Mouse (Mus musculus) CH12.LX (cell line): ENCODE results near the gene Meis3. TPM values are rescaled to one million over a fixed set of nuclear protein-coding genes. Genes with fewer than 3 reads are reported as not detected.

Experiments
- DNase-seq: peaks from one replicate; pipeline ENCODE4 v3.0.0-alpha.2; 2013; ENCODE audit errors: extremely low read depth
- H3K27ac ChIP-seq: 2 replicates; pipeline ENCODE4 v1.5.1; 2012; ENCODE audit warnings: low read depth, mild to moderate bottlenecking, control low read depth, moderate library complexity; ENCODE audit not compliant: insufficient read depth
- H3K27me3 ChIP-seq: replicated peaks from 2 replicates; pipeline ENCODE3; 2012; ENCODE audit warnings: inconsistent platforms
- H3K36me3 ChIP-seq, 2 experiments: replicated peaks in 1 of 2; 2 replicates each; pipeline versions ENCODE3 to v1.6.1; 2012; ENCODE audit warnings: inconsistent platforms in 1 of 2, low read length in 1 of 2, mild to moderate bottlenecking in 1 of 2, mixed read lengths in 1 of 2, moderate library complexity in 1 of 2; ENCODE audit not compliant: control insufficient read depth in 1 of 2, insufficient read depth in 1 of 2
- H3K4me1 ChIP-seq, 2 experiments: 2 replicates each; pipeline ENCODE4 v1.6.1; 2012; ENCODE audit warnings: inconsistent platforms in 1 of 2, moderate library complexity in 1 of 2; ENCODE audit not compliant: insufficient read depth in 2 of 2, control insufficient read depth in 1 of 2
- H3K4me2 ChIP-seq: 2 replicates; pipeline ENCODE4 v1.6.1; 2012; ENCODE audit warnings: low read depth, mild to moderate bottlenecking, control low read depth; ENCODE audit not compliant: poor library complexity, insufficient read depth, severe bottlenecking
- H3K4me3 ChIP-seq, 3 experiments: fragments of 150-350 bp in 1 of 3; sonication (generic) in 1 of 3; replicated peaks in 1 of 3; 2 replicates each; pipeline versions ENCODE3 to v1.5.1; 2011 to 2012; ENCODE audit warnings: low read depth in 2 of 3, low read length in 2 of 3, mild to moderate bottlenecking in 2 of 3, moderate library complexity in 2 of 3, control low read depth in 1 of 3, improper control_type of control experiment in 1 of 3, inconsistent platforms in 1 of 3, mixed read lengths in 1 of 3; ENCODE audit not compliant: poor library complexity in 1 of 3
- H3K79me2 ChIP-seq: replicated peaks from 2 replicates; pipeline ENCODE4 v1.6.1; 2012; ENCODE audit warnings: mild to moderate bottlenecking, moderate library complexity; ENCODE audit not compliant: control insufficient read depth, poor library complexity, insufficient read depth, severe bottlenecking; ENCODE audit errors: extremely low read depth
- H3K9ac ChIP-seq: 2 replicates; pipeline ENCODE4 v1.6.1; 2012; ENCODE audit warnings: low read depth, mild to moderate bottlenecking, control low read depth, moderate library complexity; ENCODE audit not compliant: insufficient read depth
- H3K9me3 ChIP-seq: replicated peaks from 2 replicates; pipeline ENCODE3; 2012; ENCODE audit warnings: low read length, inconsistent platforms, mixed read lengths
- CTCF ChIP-seq, 2 experiments: IDR thresholded peaks in 1 of 2; conservative IDR thresholded peaks in 1 of 2; 2 replicates each; pipeline ENCODE4 v1.5.1; 2011 to 2012; ENCODE audit warnings: low read depth in 2 of 2, low read length in 2 of 2, improper control_type of control experiment in 1 of 2, inconsistent platforms in 1 of 2, mild to moderate bottlenecking in 1 of 2, moderate library complexity in 1 of 2
- E2F4 ChIP-seq: IDR thresholded peaks from 2 replicates; pipeline ENCODE4 v1.6.1; 2011; ENCODE audit warnings: low read depth, low read length, improper control_type of control experiment; ENCODE audit not compliant: insufficient replicate concordance
- JUND ChIP-seq: conservative IDR thresholded peaks from 2 replicates; pipeline ENCODE4 v1.6.1; 2011; ENCODE audit warnings: low read depth, low read length, improper control_type of control experiment
- KAT2A ChIP-seq: IDR thresholded peaks from 2 replicates; pipeline ENCODE4 v1.6.1; 2012; ENCODE audit warnings: low read length, improper control_type of control experiment, inconsistent platforms; ENCODE audit not compliant: insufficient replicate concordance
- MAZ ChIP-seq: IDR thresholded peaks from 2 replicates; pipeline ENCODE4 v1.6.1; 2012; ENCODE audit warnings: low read depth, mild to moderate bottlenecking, inconsistent platforms, low read length, improper control_type of control experiment, moderate library complexity
- POLR2A ChIP-seq: IDR thresholded peaks from 2 replicates; pipeline ENCODE4 v1.6.1; 2011; ENCODE audit warnings: low read depth, mild to moderate bottlenecking, improper control_type of control experiment, low read length
- POLR2AphosphoS2 ChIP-seq: IDR thresholded peaks from 2 replicates; pipeline ENCODE4 v1.6.1; 2011; ENCODE audit warnings: low read depth, low read length, improper control_type of control experiment
- SMC3 ChIP-seq: IDR thresholded peaks from 2 replicates; pipeline ENCODE4 v1.6.1; 2011; ENCODE audit warnings: low read depth, low read length, improper control_type of control experiment
- USF1 ChIP-seq: IDR thresholded peaks from 2 replicates; pipeline ENCODE4 v1.6.1; 2014; ENCODE audit warnings: low read depth, mild to moderate bottlenecking, inconsistent platforms, low read length, improper control_type of control experiment
- USF2 ChIP-seq: conservative IDR thresholded peaks from 2 replicates; pipeline ENCODE4 v1.6.1; 2011; ENCODE audit warnings: low read depth, low read length, improper control_type of control experiment
- ZKSCAN1 ChIP-seq: IDR thresholded peaks from 2 replicates; pipeline ENCODE4 v1.6.1; 2012; ENCODE audit warnings: low read depth, inconsistent platforms, low read length, improper control_type of control experiment, borderline replicate concordance
- dilution Hi-C: fragments of 300-500 bp; cut with MboI; formaldehyde crosslinking; loops from 2 replicates; pipeline ENCODE4 v1.14.3; 2020; ENCODE audit warnings: low sequenced_read_pairs; ENCODE audit not compliant: extremely low pct_unique_long_range_greater_than_20kb, extremely low pct_ligation_motif_present
- in situ Hi-C: fragments of 300-500 bp; cut with MboI; formaldehyde crosslinking; loops from 3 replicates; pipeline ENCODE4 v1.14.3; 2019; ENCODE audit warnings: low sequenced_read_pairs, low pct_ligation_motif_present, low pct_unique_long_range_greater_than_20kb, mixed read lengths
- polyA plus RNA-seq: library from polyadenylated mRNA; unstranded; fragments of >175 nt; gene quantifications from 2 replicates; pipeline ENCODE4 v1.2.1, GENCODE M21; 2012; ENCODE audit warnings: low read depth; ENCODE audit not compliant: insufficient read length
- total RNA-seq, 2 experiments: library from RNA; depleted of rRNA; stranded (reverse); fragments of 300-350 nt in 1 of 2; fragments of >200 nt in 1 of 2; gene quantifications; 2 replicates each; pipeline ENCODE4 v1.2.3; 2012 to 2014

Gene Meis3
- total and polyA plus RNA-seq, 3 experiments = 7.9 to 11.8 (median 10.2) TPM

- Histone ChIP-seq H3K79me2 (no peaks in the 10 kb centered on the region), H3K4me2 (no peak overlapping the region), H3K4me3 (no peak overlapping the region), H3K27ac (no peak overlapping the region), H3K27me3 (no peaks in the 10 kb centered on the region), H3K9me3 (no peaks in the 10 kb centered on the region), H3K4me1 (peaks cover 15 to 49% of the 10 kb centered on the region in 2 experiments), H3K9ac (no peak overlapping the region), H3K36me3 (peaks cover 8 to 55% of the 10 kb centered on the region in 2 experiments)
- in situ Hi-C loops = no loop called here
- TF ChIP-seq USF1 = no peak
- TF ChIP-seq USF2 = no peak
- no peak for TF ChIP-seq POLR2A
- TF ChIP-seq CTCF (conservative IDR thresholded peaks at IDR 0.05 in 1 of 2, IDR thresholded peaks at IDR 0.05 in 1 of 2; ENCODE audit: low read depth in 2 of 2, low read length in 2 of 2) = no peak
- dilution Hi-C loops = no loop called here
- no peak for DNase-seq
Observed at GRCm38 (mm10) chr7:16128899-16129298, 46.0 kb upstream of the Meis3 start.

DNA sequence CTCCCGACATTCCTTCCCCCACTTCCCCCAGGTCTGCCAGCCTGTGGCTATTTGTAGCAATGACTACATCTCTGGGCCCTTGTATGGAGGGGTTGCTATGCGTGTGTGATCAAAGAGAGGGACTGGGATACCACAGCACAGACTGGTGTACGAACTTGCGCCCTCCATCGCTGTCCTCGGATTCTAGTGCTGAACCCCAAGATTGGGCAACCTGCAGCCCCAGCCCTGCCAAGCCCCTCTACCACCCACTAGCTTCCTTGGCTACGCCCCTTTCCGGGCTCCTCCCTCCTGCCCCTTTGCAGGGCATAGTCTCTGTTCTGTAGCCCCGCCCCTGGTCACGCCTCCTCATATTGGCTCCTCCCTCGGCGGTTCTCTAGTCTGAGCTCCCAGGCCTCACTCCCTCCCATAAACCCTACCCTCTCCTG is 45.5 kb upstream of the Meis3 start, which contains the start of gene Slc8a2:
Gene Slc8a2 (plus strand): TSS at position 406 of the 425 bp plus-strand sequence.
- Histone ChIP-seq H3K79me2 (no peaks in the 10 kb centered on the region), H3K9ac (no peak within 1 kb of the TSS), H3K27ac (no peak within 1 kb of the TSS), H3K36me3 (peaks cover 8 to 49% of the 10 kb centered on the region in 2 experiments), H3K4me3 (no peak within 1 kb of the TSS), H3K9me3 (no peaks in the 10 kb centered on the region), H3K27me3 (no peaks in the 10 kb centered on the region), H3K4me1 (peaks cover 20 to 54% of the 10 kb centered on the region in 2 experiments), H3K4me2 (0 out of 2 replicates have a peak within 1 kb of the TSS, but pooled peaks have one; percentile 23)
- TF ChIP-seq SMC3 (no peak), JUND (no peak), E2F4 (no peak)
- DNase-seq = no peak
- dilution Hi-C loops = no loop called here
- in situ Hi-C loops = no loop called here

DNA sequence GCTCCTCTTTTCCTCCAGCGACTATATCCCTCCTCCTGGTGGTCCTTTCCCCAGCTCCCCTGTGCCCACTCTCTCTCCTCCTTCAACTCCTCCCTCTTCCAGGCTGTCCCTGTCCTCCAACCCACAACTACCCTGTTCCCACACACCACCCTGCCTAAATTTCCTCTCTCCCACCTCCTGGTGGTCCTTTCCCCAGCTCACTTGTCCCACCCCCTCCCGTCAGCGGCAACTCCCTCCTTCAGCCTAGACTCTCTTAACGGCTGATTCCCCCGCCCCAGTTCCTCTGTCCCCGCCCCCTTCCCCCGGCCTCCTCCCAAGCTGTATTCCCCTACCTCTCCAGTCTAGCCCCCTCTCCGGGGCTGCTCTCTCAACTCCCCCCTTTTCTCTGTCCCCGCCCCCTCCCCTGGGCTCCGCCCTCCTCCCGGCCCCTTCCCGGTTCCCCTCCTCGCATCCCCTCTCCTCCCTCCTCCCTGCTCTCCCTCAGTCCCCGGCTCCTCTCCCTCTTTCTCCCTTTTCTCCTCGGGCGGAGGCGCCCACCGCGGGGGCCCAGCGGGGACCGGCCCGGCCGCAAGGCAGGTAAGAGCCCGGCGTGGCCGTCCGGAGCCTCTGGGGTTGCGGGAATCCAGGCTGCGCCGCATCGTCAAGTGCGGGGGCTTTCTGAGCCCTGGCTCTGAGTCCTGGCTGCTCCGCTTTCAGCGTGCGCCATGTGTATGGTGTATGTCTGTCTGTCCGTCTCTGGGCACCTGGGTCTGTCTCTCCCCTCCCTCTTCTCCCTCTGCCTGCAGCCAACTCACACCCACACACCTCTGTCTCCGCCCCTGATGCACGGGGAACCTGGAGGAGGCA is 44.8 kb upstream of the Meis3 start:
- Histone ChIP-seq H3K9ac (no peak overlapping the region), H3K4me2 (0 out of 2 replicates have a peak overlapping the region, but pooled peaks have one; percentile 23), H3K4me3 (no peak overlapping the region), H3K27ac (no peak overlapping the region), H3K27me3 (no peaks in the 10 kb centered on the region), H3K36me3 (peaks cover 8 to 43% of the 10 kb centered on the region in 2 experiments), H3K9me3 (no peaks in the 10 kb centered on the region), H3K4me1 (peaks cover 21 to 61% of the 10 kb centered on the region in 2 experiments)
- in situ Hi-C loops (loop anchor here (10.0 kb wide), 1 partner anchor 145 kb away; no protein-coding TSS in a partner anchor), dilution Hi-C loops (no loop called here)
- no peak for DNase-seq
- no peak for TF ChIP-seq ZKSCAN1
- no peak for TF ChIP-seq KAT2A
- TF ChIP-seq JUND = no peak
- TF ChIP-seq POLR2AphosphoS2 = no peak
- no peak for TF ChIP-seq MAZ
- TF ChIP-seq, all 38 proteins: peak for 0
- H3K79me2 ChIP-seq = no peaks in the 10 kb centered on the region
